Mouse (Mus musculus) C2C12 (cell line): ENCODE data around the gene B4galt3.

Experiments used
- CTCF ChIP-seq: IDR thresholded peaks from one replicate; pipeline ENCODE4 v1.5.1; 2011; ENCODE audit not compliant: control insufficient read depth, insufficient read depth, insufficient read length
- MAX ChIP-seq: IDR thresholded peaks from one replicate; pipeline ENCODE4 v1.6.1; 2011; ENCODE audit warnings: mild to moderate bottlenecking, control low read depth
- MYOD1 ChIP-seq: IDR thresholded peaks from one replicate; pipeline ENCODE4 v1.6.1; 2011; ENCODE audit warnings: low read depth; ENCODE audit not compliant: control insufficient read depth, insufficient read length
- MYOG ChIP-seq: IDR thresholded peaks from one replicate; pipeline ENCODE4 v1.6.1; 2011; ENCODE audit not compliant: control insufficient read depth, insufficient read length; ENCODE audit errors: extremely low read depth

DNA sequence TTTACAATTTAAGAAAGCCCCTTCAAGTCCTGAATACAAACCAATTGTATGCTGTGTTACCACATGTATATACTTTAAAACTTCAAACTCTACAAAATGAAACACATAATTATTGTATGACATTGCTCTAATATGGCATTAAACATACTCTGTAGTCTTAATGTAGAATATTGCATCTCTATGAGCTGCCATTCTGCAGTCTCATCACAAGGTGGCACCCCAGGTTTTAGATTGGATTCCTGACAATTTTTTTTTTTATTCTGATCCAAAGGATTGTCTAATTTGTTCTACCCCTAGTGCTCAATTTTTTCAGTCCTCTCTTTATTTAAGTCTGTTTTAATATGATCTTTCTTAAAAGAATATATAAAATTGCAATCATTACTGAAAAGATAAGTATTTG lies 51.3 kb downstream of the B4galt3 start:
- no peak for TF ChIP-seq MAX
- TF ChIP-seq CTCF = no peak
- no peak for TF ChIP-seq MYOG
- TF ChIP-seq MYOD1 = no peak
